Mouse (Mus musculus): ENCODE measurements around the gene Ccl7. TPM values are rescaled to one million over a fixed set of nuclear protein-coding genes. Genes with fewer than 3 reads are reported as not detected.

Gene Ccl7
- 1.6 and 2.4 TPM in 2 replicates for polyA plus RNA-seq (2016; fragmentation: Nextera tagmentation; extraction: Ambion mirVana)

GRCm38 (mm10) chr11:82045471-82045870, at the start of gene Ccl7:
Gene Ccl7 (plus strand): TSS chr11:82045712.
- Histone ChIP-seq H3K9ac (no peak within 1 kb of the TSS), H3K27me3 (no peaks in the 10 kb centered on the region), H3K4me3 (no peak within 1 kb of the TSS), H3K36me3 (no peaks in the 10 kb centered on the region), H3K4me1 (no peaks in the 10 kb centered on the region), H3K27ac (no peak within 1 kb of the TSS), H3K4me2 (replicated peaks) (no peak within 1 kb of the TSS), H3K9me3 (replicated peaks) (no peaks in the 10 kb centered on the region)
- WGBS = 75% methylated on average over 3 of the region's 3 CpGs
- no peak for ATAC-seq (ENCODE audit: low FRiP score)

- WGBS = 74% methylated on average over 10 of the region's 10 CpGs
- no peak overlapping the region for H3K4me3 ChIP-seq
- no peaks in the 10 kb centered on the region for H3K27me3 ChIP-seq
- H3K4me1 ChIP-seq = no peaks in the 10 kb centered on the region
- no peaks in the 10 kb centered on the region for H3K9me3 ChIP-seq (replicated peaks)
- no peak overlapping the region for H3K4me2 ChIP-seq (replicated peaks)
- no peak overlapping the region for H3K9ac ChIP-seq
- no peak for ATAC-seq (ENCODE audit: low FRiP score)
- H3K27ac ChIP-seq = no peak overlapping the region
- H3K36me3 ChIP-seq = no peaks in the 10 kb centered on the region
These were observed 49.2 kb upstream of the Ccl7 start for GRCm38 (mm10) chr11:81996172-81996841.

- H3K4me1 ChIP-seq = no peaks in the 10 kb centered on the region
- WGBS = 81% methylated on average over 5 of the region's 5 CpGs
- no peaks in the 10 kb centered on the region for H3K36me3 ChIP-seq
- no peak overlapping the region for H3K4me2 ChIP-seq (replicated peaks)
- H3K27me3 ChIP-seq = no peaks in the 10 kb centered on the region
- no peak overlapping the region for H3K27ac ChIP-seq
- H3K9ac ChIP-seq = no peak overlapping the region
- H3K4me3 ChIP-seq = no peak overlapping the region
- no peak for ATAC-seq (ENCODE audit: low FRiP score)
- no peaks in the 10 kb centered on the region for H3K9me3 ChIP-seq (replicated peaks)
These were observed 48.4 kb upstream of the Ccl7 start for GRCm38 (mm10) chr11:81997085-81997484.

GRCm38 (mm10) chr11:81998646-81999045, 46.9 kb upstream of the Ccl7 start:
- no peak overlapping the region for H3K9ac ChIP-seq
- no peak overlapping the region for H3K27ac ChIP-seq
- H3K9me3 ChIP-seq (replicated peaks) = no peaks in the 10 kb centered on the region
- no peaks in the 10 kb centered on the region for H3K27me3 ChIP-seq
- no peak overlapping the region for H3K4me2 ChIP-seq (replicated peaks)
- no peak for ATAC-seq (ENCODE audit: low FRiP score)
- 85% methylated on average over 3 of the region's 3 CpGs for WGBS
- no peaks in the 10 kb centered on the region for H3K4me1 ChIP-seq
- no peaks in the 10 kb centered on the region for H3K36me3 ChIP-seq
- H3K4me3 ChIP-seq = no peak overlapping the region

- Histone ChIP-seq H3K27ac (no peak overlapping the region), H3K9ac (no peak overlapping the region; the same call in 1 of the 2 replicates), H3K4me2 (replicated peaks) (no peak overlapping the region), H3K27me3 (no peaks in the 10 kb centered on the region), H3K4me1 (no peaks in the 10 kb centered on the region), H3K4me3 (no peak overlapping the region), H3K36me3 (no peaks in the 10 kb centered on the region), H3K9me3 (replicated peaks) (no peaks in the 10 kb centered on the region)
- 81% methylated on average over 4 of the region's 4 CpGs for WGBS
- no peak for ATAC-seq (ENCODE audit: low FRiP score)
These were observed 46.0 kb upstream of the Ccl7 start for GRCm38 (mm10) chr11:81999469-81999868.

GRCm38 (mm10) chr11:82000581-82000980, 44.9 kb upstream of the Ccl7 start:
- Histone ChIP-seq H3K4me3 (no peak overlapping the region), H3K36me3 (no peaks in the 10 kb centered on the region), H3K9ac (no peak overlapping the region), H3K27ac (no peak overlapping the region), H3K9me3 (replicated peaks) (no peaks in the 10 kb centered on the region), H3K4me1 (no peaks in the 10 kb centered on the region), H3K4me2 (replicated peaks) (no peak overlapping the region), H3K27me3 (no peaks in the 10 kb centered on the region)
- WGBS = 54% methylated on average over 5 of the region's 5 CpGs
- ATAC-seq (ENCODE audit: low FRiP score) = no peak

- H3K9ac ChIP-seq = no peak overlapping the region
These were observed 40.7 kb upstream of the Ccl7 start for GRCm38 (mm10) chr11:82004810-82005209.

GRCm38 (mm10) chr11:82006796-82007423, 38.6 kb upstream of the Ccl7 start:
- no peak for ATAC-seq (ENCODE audit: low FRiP score)
- WGBS = 61% methylated on average over 12 of the region's 12 CpGs
- no peak overlapping the region for H3K9ac ChIP-seq
- H3K27me3 ChIP-seq = no peaks in the 10 kb centered on the region
- no peak overlapping the region for H3K4me2 ChIP-seq (replicated peaks)
- 0 out of 2 replicates have a peak, but pooled peaks cover 8% of the 10 kb centered on the region for H3K4me1 ChIP-seq
- H3K27ac ChIP-seq = 0 out of 2 replicates have a peak overlapping the region, but pooled peaks have one; percentile 55
- no peaks in the 10 kb centered on the region for H3K9me3 ChIP-seq (replicated peaks)
- H3K4me3 ChIP-seq = no peak overlapping the region
- no peaks in the 10 kb centered on the region for H3K36me3 ChIP-seq

More at GRCm38 (mm10) chr11:82004810-82005209, 40.7 kb upstream of the Ccl7 start:
- Histone ChIP-seq H3K27ac (no peak overlapping the region), H3K4me1 (0 out of 2 replicates have a peak, but pooled peaks cover 8% of the 10 kb centered on the region), H3K36me3 (no peaks in the 10 kb centered on the region), H3K4me2 (replicated peaks) (no peak overlapping the region), H3K27me3 (no peaks in the 10 kb centered on the region), H3K9me3 (replicated peaks) (no peaks in the 10 kb centered on the region), H3K4me3 (no peak overlapping the region)
- ATAC-seq (ENCODE audit: low FRiP score) = no peak
- WGBS = 74% methylated on average over 2 of the region's 2 CpGs

GRCm38 (mm10) chr11:82010115-82010514, 35.4 kb upstream of the Ccl7 start:
- no peaks in the 10 kb centered on the region for H3K27me3 ChIP-seq
- no peak for ATAC-seq (ENCODE audit: low FRiP score)
- no peak overlapping the region for H3K4me3 ChIP-seq
- H3K4me1 ChIP-seq = 0 out of 2 replicates have a peak, but pooled peaks cover 8% of the 10 kb centered on the region
- no peak overlapping the region for H3K9ac ChIP-seq
- H3K27ac ChIP-seq = no peak overlapping the region
- H3K4me2 ChIP-seq (replicated peaks) = no peak overlapping the region
- no peaks in the 10 kb centered on the region for H3K36me3 ChIP-seq
- H3K9me3 ChIP-seq (replicated peaks) = no peaks in the 10 kb centered on the region
- 93% methylated on average over 3 of the region's 3 CpGs for WGBS

GRCm38 (mm10) chr11:82011411-82012193, 33.9 kb upstream of the Ccl7 start:
- H3K4me1 ChIP-seq = 0 out of 2 replicates have a peak, but pooled peaks cover 8% of the 10 kb centered on the region
- H3K4me3 ChIP-seq = no peak overlapping the region
- H3K27ac ChIP-seq = no peak overlapping the region
- H3K4me2 ChIP-seq (replicated peaks) = no peak overlapping the region
- no peaks in the 10 kb centered on the region for H3K27me3 ChIP-seq
- H3K36me3 ChIP-seq = no peaks in the 10 kb centered on the region
- WGBS = 42% methylated on average over 8 of the region's 8 CpGs
- no peak overlapping the region for H3K9ac ChIP-seq
- no peak for ATAC-seq (ENCODE audit: low FRiP score)
- H3K9me3 ChIP-seq (replicated peaks) = no peaks in the 10 kb centered on the region

- no peaks in the 10 kb centered on the region for H3K4me1 ChIP-seq
- no peak overlapping the region for H3K9ac ChIP-seq
- no peaks in the 10 kb centered on the region for H3K27me3 ChIP-seq
- no peaks in the 10 kb centered on the region for H3K9me3 ChIP-seq (replicated peaks)
- ATAC-seq (ENCODE audit: low FRiP score) = no peak
- no peak overlapping the region for H3K27ac ChIP-seq
- H3K4me2 ChIP-seq (replicated peaks) = no peak overlapping the region
- no peak overlapping the region for H3K4me3 ChIP-seq
- H3K36me3 ChIP-seq = no peaks in the 10 kb centered on the region
- WGBS = 44% methylated on average over 1 of the region's 1 CpGs
These were observed 31.8 kb upstream of the Ccl7 start for GRCm38 (mm10) chr11:82013756-82014155.

GRCm38 (mm10) chr11:82015066-82015465, 30.4 kb upstream of the Ccl7 start:
- Histone ChIP-seq H3K27me3 (no peaks in the 10 kb centered on the region), H3K4me1 (no peaks in the 10 kb centered on the region), H3K36me3 (no peaks in the 10 kb centered on the region), H3K4me3 (no peak overlapping the region), H3K27ac (no peak overlapping the region), H3K9me3 (replicated peaks) (no peaks in the 10 kb centered on the region), H3K9ac (no peak overlapping the region), H3K4me2 (replicated peaks) (no peak overlapping the region)
- 64% methylated on average over 2 of the region's 2 CpGs for WGBS
- ATAC-seq (ENCODE audit: low FRiP score) = no peak
